Mouse (Mus musculus) neural tube, embryonic 10.5 days (tissue): ENCODE data around the gene Grin1.
A peak's percentile ranks its signal among the peaks of the same experiment; 100 is the strongest.
"Not testable (repeated sequence)": the region's sequence is repeated elsewhere in the genome, so short reads cannot be mapped to it uniquely, and the experiment has no call there.

Experiments
- DNase-seq: peaks from one replicate; pipeline ENCODE4 v3.0.0-alpha.2; 2017; ENCODE audit warnings: low spot score; ENCODE audit errors: extremely low spot score

Gene Grin1

GRCm38 (mm10) chr2:25258887-25259286 lies 60.1 kb downstream of the Grin1 start:
- no peak for DNase-seq

GRCm38 (mm10) chr2:25257250-25257649 lies 61.7 kb downstream of the Grin1 start:
- DNase-seq: not testable (repeated sequence)

- DNase-seq: not testable (repeated sequence)
Measured at GRCm38 (mm10) chr2:25256443-25257109, 62.4 kb downstream of the Grin1 start.

GRCm38 (mm10) chr2:25255284-25255779 lies 63.7 kb downstream of the Grin1 start, which contains the start of gene Tmem203:
Gene Tmem203, plus strand, starts transcription at chr2:25255439.
- DNase-seq: peak; percentile 98

- no peak for DNase-seq
Measured at GRCm38 (mm10) chr2:25252331-25252730, 66.7 kb downstream of the Grin1 start.

GRCm38 (mm10) chr2:25246183-25247072 lies 72.6 kb downstream of the Grin1 start, which contains the start of gene AL732309.1:
Gene AL732309.1, minus strand, starts transcription at chr2:25246863.
- DNase-seq: no peak

GRCm38 (mm10) chr2:25244144-25244543 lies 74.8 kb downstream of the Grin1 start:
- no peak for DNase-seq

- DNase-seq: no peak
Measured at GRCm38 (mm10) chr2:25243342-25243741, 75.6 kb downstream of the Grin1 start.

- DNase-seq: peak; percentile 51
Measured at GRCm38 (mm10) chr2:25242101-25242506, 76.9 kb downstream of the Grin1 start, which contains the start of the genes Rnf208 and Cysrt1. Gene Rnf208, plus strand, starts transcription at chr2:25242255. Gene Cysrt1, minus strand, starts transcription at chr2:25242452.

- DNase-seq: no peak
Measured at GRCm38 (mm10) chr2:25241438-25241775, 77.6 kb downstream of the Grin1 start.
